Mouse (Mus musculus) testis, postnatal 10 days (tissue): ENCODE measurements around the gene Gpr75.

Experiments used
- DNase-seq: peaks from one replicate; pipeline ENCODE4 v3.0.0; 2021; ENCODE audit warnings: low spot score

Gene Gpr75

GRCm38 (mm10) chr11:30885171-30885871 is at the start of gene Gpr75, which contains the start of gene Asb3:
TSS of gene Gpr75 (plus strand) at chr11:30885358.
TSS of gene Asb3 (plus strand) at chr11:30885416.
- peak; percentile 72 for DNase-seq

GRCm38 (mm10) chr11:30838793-30839192 is 46.4 kb upstream of the Gpr75 start:
- no peak for DNase-seq

GRCm38 (mm10) chr11:30844355-30844754 is 40.8 kb upstream of the Gpr75 start:
- no peak for DNase-seq

GRCm38 (mm10) chr11:30872425-30872824 is 12.7 kb upstream of the Gpr75 start:
- DNase-seq = no peak

- no peak for DNase-seq
These were observed 3.0 kb downstream of the Gpr75 start for GRCm38 (mm10) chr11:30888153-30888552.

GRCm38 (mm10) chr11:30896201-30896600 is 11.0 kb downstream of the Gpr75 start:
- DNase-seq = no peak

- no peak for DNase-seq
These were observed 14.2 kb downstream of the Gpr75 start for GRCm38 (mm10) chr11:30899312-30899711.

GRCm38 (mm10) chr11:30912311-30912710 is 27.2 kb downstream of the Gpr75 start:
- DNase-seq = no peak

GRCm38 (mm10) chr11:30920641-30921040 is 35.5 kb downstream of the Gpr75 start:
- no peak for DNase-seq

- no peak for DNase-seq
These were observed 38.1 kb downstream of the Gpr75 start for GRCm38 (mm10) chr11:30923283-30923682.

GRCm38 (mm10) chr11:30928079-30928478 is 42.9 kb downstream of the Gpr75 start:
- no peak for DNase-seq

GRCm38 (mm10) chr11:30928498-30928897 is 43.3 kb downstream of the Gpr75 start:
- no peak for DNase-seq
